Mouse (Mus musculus): ENCODE results near the gene Msh5. TPM values are rescaled to one million over a fixed set of nuclear protein-coding genes. Genes with fewer than 3 reads are reported as not detected.

Msh5 gene
- total RNA-seq (2017) = 3.8 and 4.2 TPM in 2 replicates

DNA sequence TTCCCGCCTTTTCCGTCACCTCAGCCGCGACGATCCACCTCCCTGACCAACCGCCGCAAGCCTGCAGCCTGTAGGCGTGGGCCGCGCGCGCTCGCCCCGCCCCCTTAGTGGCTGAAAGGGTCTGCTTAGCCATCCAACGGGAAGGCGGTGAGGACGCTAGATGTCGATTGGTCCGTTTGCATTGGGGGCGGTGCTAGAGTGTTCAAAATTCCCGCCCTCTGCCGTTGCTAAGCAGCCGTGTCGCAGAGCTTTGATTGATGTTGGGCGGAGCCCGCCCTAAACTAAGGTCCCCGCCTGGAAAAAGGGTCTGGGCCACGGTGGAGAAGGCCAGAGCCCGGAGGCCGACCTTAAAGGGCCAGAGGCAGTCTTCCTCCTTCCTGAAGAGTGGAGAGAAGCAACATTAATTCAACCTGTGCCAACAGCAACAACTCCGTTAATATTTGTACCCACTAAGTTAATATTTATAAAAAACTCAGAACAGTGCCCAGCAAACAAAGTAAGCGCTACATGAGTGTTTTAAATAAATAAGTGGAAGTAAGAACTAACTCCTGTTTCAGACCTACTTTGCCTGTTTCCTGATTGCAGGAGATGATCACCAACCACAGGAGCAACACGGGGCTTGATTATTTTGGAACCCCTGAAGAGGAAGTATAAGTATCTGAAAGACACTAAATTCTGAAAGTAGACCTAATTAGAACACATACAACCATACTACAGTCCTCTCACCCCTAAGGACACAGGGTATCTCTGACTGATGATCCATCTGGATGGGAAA lies at the start of gene Msh5:
Gene Msh5 (minus strand): TSS at position 65 of the 775 bp plus-strand sequence.
- peak; percentile 71 for ATAC-seq (replicated peaks; ENCODE audit: low read depth, poor library complexity, severe bottlenecking)

DNA sequence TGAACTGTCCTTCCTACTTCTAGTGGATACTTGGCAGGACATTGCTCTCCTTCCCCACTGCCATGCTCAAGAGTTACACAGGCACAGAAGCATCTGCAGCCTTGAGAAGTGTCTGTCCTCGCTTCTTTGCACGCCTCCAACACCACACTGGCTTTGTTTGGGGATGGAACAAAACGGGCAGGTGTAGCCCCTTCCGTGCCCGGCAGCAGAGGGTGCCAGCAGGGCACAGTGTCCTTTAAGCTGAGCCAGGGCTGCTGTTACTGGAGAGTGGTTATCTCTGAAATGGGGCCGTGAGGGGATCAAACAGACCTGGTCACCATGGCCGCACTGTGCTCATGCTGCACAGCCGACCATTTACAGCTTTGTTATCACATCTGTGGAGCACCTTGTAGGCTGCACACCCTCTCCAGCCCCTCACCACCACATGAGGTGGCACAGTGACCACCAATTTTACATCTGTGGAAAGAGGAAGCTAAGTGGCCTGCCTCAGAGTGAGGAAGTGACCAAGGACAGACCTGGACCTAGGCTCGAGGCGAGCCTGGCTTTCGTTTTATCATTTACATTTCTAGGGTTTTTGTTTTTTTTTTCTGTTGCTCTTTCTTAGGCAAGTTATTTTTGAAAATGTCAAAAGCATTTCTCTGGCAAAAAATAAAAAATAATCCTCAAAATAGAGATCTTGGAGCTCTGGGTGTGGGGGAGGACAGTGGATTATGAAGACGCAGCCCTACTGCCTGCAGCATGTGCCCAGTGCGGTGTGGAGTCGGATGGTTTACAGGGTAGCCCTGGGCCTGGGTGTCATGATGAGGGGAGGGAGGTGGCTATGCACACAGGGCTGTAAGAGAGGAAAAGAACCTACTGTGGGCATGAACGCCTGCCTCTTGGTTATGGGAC lies 48.2 kb upstream of the Msh5 start:
- no peak for ATAC-seq (replicated peaks; ENCODE audit: low read depth, poor library complexity, severe bottlenecking)

DNA sequence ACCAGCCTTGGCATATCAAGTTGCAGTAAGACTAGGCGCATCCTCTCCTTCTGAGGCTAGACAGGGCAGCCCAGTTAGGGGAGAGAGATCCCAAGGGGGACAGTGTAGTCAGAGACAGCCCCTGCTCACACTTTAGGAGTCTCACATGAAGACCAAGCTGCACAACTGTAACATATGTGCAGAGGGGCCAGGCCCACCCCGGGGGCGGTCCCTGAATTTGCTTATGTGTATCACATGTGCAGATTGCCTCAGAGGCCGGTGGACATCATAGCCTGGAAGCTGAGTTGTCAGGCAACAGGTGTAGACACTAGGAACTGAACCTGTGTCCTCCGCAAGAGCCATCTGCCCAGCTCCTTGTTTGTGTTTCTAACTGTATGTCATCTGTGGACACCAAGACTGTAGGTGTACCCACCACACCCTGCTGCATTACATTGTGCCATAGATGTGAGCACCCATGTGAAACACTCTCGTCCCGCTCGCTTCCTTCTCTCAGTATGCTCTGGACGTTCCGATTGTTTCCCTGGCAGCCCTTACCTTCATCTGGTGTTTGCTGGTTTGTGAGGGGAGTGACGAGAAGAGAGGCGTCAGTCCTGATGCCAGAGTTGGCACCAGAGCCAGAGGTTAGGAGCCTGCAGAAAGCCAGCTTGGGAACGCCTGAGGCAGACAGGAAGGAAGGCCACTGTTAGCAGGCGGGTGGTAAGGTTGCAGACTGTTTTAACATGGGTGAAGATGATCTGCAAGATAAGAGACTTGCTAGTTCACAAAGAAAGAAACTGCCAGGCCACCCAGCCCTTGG lies 46.1 kb upstream of the Msh5 start:
- ATAC-seq (replicated peaks; ENCODE audit: low read depth, poor library complexity, severe bottlenecking) = no peak

DNA sequence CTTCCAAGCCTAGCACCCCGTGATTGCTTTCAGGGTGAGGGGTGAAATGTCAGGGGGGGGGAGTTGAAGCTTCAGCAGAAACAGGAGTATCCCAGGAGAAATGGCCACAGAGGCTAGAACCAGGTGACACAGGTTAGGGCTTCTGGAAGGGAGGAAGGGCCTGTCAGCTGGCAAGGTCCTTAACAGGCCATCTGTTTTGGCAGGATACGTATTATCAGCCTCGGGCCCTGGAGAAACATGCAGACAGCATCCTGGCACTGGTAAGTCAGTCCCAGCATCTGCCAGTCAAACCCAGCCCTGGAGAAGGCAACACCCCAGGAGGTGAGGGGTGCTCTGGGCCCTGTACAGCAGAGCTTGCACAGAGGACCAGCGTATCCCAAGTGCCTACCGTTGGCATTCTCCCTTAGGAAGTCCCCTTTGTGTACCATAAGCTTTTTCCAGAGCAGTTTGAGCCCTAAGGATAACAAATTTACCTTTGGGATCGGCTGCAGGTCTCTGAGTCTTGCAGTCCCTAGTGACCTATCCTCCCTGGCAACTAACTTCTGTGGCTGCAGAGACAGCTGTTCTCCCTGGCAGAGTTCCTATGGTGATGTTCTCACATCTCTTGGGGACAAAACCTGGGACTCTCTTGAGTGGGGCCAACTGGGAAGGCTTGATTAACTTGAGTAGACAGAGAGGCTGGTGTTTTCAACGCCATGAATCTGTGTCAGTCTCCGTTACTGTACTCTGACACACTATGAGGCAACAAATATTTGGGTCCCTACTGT lies 43.8 kb upstream of the Msh5 start:
- peak; percentile 16; the same call in 1 of the 2 replicates for ATAC-seq (replicated peaks; ENCODE audit: low read depth, poor library complexity, severe bottlenecking)

DNA sequence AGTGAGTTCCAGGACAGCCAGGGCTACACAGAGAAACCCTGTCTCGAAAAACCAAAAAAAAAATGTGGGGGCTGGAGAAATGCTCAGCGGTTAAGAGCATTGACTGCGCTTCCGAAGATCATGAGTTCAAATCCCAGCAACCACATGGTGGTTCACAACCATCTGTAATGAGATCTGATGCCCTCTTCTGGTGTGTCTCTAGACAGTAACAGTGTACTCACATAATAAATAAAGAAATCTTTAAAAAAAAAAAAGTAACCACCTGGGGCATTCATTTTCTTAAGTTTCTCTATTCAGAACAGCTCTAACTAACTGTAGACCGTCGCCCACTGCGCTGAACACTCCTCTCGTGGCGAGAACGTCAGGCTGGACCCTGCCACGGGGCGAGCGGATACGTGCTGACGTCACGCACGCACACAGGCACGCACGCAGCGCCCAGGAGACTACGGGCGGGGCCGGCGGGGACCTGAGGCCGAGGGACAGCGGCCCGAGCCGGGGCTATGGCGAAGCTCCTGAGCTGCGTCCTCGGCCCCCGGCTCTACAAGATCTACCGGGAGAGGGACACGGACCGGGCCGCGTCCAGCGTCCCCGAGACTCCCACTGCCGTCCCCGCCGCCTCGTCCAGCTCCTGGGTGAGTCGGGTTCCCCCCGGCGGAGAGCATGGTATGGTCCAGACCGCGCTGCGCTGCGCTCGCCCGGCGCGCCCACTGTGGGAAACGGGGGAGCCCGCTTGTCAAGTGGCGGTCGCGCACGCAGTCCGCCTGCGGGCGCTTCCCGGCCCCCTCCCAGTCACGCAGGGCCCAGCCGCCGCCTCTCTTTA lies 42.5 kb upstream of the Msh5 start, which contains the start of gene Abhd16a:
Gene Abhd16a (plus strand): TSS at position 439 of the 820 bp plus-strand sequence.
- ATAC-seq (replicated peaks; ENCODE audit: low read depth, poor library complexity, severe bottlenecking) = peak; percentile 94

DNA sequence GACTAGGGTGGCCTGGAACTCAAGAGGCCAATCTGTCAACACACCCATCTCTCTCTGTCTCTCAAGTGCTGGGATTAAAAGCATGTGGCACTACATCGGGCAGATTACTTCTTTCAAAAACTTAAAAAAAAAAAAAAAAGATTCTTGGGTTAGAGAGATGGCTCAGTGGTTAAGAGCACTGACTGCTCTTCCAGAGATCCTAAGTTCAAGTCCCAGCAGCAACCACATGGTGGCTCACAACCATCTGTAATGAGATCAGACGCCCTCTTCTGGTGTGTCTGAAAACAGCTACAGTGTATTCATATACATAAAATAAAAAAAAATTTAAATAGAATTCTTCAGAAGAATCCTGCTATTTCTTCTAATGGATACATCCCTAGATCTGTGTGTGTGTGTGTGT lies 41.6 kb upstream of the Msh5 start:
- ATAC-seq (replicated peaks; ENCODE audit: low read depth, poor library complexity, severe bottlenecking) = no peak

DNA sequence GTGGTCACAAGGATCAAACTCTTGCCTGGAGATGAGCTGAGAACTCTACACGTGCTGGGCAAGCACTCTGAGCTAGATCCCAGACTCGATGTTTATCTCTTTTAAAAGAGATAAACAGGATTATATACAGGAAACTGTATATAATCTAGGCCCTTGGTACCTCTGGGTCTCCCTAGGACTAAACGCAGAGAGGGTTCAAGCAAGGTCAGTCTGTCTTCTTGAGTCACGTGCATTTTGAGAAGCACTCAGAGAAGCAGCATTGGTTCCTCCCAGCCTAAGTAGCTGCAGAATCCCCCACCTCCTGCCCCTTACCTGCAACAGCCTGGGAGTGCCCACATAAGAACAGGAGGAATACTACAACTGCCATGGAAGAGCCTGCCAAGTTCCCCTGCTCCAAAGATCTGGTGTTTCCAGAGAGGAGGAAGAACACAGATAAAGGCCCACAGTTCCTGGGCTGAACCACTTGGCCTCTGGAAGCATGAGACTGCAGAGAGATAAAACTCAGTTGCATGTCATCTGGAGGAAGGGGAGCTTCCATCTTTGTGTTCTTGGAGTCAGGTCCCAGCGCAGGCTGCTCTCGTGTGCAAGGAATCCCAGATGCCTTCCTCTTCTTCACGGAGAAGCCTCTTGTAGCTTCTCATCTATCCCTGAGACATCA lies 38.8 kb upstream of the Msh5 start, which contains the start of gene Ly6g6f:
Gene Ly6g6f (minus strand): TSS at position 403 of the 658 bp plus-strand sequence.
- ATAC-seq (replicated peaks; ENCODE audit: low read depth, poor library complexity, severe bottlenecking) = no peak

DNA sequence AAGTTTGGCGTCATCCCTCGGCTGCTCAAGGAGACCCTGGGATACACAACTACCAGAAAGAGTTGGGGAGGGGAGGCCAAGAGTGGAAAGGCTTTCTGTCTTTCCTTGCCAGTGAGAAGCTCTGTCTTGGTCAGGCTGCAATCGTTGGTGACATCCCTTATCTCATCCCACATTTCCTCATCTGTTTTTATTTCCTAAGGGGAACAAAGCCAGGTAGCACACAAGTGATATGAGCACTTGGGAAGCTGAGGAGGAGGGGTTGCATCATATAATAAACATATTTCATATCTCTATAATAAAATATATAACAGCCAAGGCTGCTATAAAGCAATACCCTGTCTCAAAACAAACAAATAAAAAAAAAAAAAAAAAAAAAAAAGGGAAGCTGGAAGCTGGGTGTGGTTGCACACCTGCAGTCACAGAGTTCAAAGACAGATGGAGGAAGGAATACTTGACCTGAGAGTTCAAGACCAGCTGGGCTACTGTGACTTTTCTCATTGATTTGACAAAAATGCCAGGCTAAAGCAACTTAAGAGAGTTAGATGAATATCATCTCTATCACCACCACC lies 37.5 kb upstream of the Msh5 start:
- ATAC-seq (replicated peaks; ENCODE audit: low read depth, poor library complexity, severe bottlenecking) = no peak

DNA sequence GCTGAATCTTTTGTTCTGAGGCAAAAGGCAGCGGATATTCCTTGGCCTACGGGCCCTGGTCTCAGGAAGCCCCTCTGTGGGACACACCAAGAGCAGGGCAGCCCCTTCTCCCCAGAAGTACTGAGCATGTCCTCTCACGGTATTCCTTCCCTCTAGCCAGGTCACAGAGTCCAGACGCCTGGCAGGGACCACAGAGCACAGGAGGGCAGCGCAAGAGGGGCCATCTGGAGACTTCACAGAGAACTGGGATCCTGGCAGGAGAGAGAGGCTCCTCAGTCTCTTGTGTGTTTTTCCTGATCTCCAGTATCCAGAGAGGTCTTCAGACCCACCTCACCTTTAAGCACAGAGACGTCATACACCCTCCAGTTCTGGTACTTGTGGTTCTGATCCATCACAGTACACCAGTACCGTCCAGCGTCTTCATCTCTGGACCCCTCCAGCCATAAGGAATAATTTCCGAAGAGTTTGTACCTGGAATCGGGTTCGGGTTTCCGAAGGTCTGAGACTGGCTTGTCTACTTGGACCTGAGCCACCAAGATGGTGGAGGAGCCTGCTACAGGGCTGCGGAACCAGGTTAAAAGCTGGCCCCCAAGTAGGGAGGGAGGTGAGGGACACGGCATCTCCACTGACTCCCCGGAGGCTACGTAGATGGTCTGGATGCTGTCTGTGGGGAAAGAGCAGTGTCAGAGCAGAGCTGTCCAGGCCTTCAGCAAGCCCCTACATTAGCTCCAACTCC lies 36.5 kb upstream of the Msh5 start:
- ATAC-seq (replicated peaks; ENCODE audit: low read depth, poor library complexity, severe bottlenecking) = no peak

DNA sequence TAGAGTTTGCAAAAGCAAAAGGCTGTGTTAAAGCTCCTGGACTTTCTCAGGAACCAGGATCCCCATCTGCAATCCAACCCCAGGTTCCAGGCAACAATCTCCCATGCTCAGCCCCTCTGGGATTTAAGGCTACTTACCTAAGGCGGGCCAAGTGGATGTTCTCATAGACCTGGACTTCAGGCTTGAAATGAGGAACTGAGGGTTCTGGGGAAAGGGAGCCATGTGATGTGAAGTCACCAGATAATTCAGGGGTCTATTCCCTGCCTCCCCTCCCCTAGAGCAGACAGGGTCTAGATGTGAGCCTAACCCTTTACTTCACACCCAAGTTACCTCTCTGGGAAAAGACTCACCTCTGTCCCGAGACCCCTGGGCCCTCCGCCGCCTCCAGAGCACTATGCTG lies 34.2 kb upstream of the Msh5 start:
- ATAC-seq (replicated peaks; ENCODE audit: low read depth, poor library complexity, severe bottlenecking) = no peak

DNA sequence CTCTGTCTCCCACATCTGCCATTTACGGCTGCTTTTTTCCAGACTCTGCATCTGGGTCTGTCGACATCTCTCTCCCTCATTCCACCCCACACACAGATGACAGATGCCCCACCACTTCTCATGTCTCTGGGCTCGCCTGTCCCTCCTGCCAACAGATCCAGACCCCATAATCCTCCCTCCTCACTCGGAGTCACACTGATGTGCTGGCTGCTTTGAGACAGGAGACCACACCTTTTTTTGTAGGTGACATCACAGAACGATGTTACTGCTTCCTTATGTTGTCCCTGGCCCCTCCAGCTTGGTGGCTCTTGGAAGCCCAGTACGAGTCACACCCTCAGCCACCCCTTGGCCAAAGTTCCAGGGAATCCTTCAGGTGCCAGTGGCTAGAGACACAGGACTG lies 33.7 kb upstream of the Msh5 start:
- ATAC-seq (replicated peaks; ENCODE audit: low read depth, poor library complexity, severe bottlenecking) = peak; percentile 9; the same call in 1 of the 2 replicates

DNA sequence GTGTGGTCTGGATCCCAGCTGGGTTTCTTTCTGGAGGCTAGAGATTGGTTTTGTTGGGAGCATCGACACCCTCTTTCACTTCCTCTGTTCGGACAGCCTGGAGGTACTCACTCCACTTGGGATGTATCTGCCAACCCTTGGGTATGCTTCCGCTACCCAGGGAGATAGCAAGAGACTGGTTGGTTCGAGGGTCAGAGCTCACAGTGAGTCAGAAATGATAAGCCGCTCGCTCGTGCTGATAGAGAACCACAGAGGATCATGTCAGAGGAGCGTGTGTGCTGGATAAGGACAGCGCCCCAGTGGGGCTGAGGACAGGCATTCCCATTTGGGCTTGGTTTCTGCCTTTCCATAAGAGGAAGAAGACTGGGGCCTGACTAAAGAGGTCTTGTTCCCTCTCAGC lies 33.2 kb upstream of the Msh5 start:
- peak; percentile 80 for ATAC-seq (replicated peaks; ENCODE audit: low read depth, poor library complexity, severe bottlenecking)

DNA sequence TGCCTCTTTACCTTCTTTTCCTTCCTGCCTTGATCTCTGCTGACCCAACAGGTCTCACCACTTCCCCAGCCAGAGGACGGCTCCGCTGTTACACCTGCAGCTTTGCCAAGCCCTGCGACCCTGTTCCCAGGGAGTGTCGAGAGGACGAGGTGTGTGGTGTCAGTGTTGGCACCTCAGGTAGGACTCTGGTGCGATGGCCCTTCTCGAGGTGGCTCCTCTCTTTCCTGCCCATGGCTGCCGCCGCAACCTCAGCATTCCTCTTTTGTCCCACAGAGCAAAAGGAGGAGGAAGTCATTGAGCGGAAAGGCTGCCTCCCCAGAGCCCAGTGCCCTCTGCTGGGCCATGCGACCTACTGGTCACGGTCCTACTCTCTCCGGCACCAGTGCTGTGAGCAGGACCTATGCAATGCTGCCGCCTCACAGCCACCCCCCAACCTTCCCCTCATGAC lies 31.3 kb upstream of the Msh5 start, which contains the start of gene Ly6g6d:
Gene Ly6g6d (minus strand): TSS at position 280 of the 448 bp plus-strand sequence.
- peak; percentile 16; the same call in 1 of the 2 replicates for ATAC-seq (replicated peaks; ENCODE audit: low read depth, poor library complexity, severe bottlenecking)

DNA sequence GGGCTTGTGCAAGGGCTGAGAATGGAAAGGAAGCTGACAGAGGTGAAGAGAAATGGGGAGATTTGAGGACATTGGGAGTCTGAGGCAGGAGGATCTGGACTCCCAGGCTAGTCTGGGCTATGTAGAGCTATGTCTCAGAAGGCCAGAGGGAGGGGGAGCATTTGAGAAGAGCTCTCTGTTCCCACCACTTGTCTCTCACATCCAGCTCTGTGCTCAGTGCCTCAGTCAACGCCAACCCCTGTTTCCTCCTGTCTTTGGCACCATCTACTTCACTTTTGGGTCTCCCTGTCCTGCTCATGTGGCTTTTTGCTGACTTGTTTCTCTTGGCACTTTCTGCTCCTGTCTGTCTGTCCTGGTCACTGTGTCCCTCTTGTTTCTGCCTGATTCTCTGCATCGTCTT lies 30.7 kb upstream of the Msh5 start:
- no peak for ATAC-seq (replicated peaks; ENCODE audit: low read depth, poor library complexity, severe bottlenecking)

DNA sequence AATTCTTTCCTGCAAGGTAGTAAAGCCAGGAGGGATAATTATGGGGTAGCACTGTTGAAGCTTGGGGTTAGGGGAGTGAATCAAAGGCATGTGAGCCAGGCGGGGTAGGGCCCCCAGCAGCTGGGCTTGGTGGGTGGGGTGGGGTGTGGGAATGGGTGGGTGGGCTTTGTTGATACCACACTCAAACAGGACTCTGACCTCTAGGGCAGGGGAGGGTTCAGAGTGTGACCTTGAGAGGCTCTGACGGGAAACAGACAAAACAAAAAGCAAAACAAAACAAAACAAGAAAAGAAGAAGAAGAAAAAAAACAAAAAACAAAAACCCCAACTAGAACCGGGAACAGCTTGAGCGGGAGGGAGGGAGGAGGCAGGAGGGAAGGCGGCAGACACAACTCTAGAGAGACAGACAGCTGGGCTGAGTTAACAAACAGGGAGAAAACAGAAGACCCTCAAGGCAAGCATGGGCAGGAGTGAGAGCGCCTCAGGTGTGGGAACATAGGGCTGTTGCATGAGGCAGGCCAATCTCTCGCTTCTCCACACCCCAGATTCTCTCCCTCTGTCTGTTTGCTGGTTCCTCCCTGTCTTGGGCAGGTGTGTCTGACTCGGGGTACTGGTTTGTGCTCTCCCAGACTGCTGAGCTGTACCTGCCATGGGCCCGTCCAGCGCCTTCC lies 30.1 kb upstream of the Msh5 start, which contains the start of gene Ly6g6e:
Gene Ly6g6e (plus strand): TSS at position 396 of the 670 bp plus-strand sequence.
- ATAC-seq (replicated peaks; ENCODE audit: low read depth, poor library complexity, severe bottlenecking) = no peak

DNA sequence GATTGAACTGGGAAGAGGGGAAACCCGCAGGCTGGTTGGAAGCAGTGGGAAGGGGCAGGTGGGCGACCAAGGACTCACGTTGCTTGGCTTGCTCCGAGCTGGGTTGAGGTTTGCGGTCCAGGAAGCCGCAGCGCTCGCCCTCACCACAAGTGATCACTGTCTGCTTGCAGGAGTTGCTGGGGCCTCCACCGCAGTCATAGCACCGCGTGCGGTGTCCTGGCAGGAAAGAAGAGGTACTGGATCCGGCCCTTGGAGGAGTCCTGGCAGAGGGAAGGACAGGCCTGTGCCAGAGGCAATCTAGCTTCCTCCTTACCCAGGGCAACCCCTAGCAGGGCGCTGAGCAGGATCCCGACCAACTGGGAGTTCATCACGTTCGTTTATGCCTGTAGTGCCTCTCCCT lies 27.6 kb upstream of the Msh5 start:
- ATAC-seq (replicated peaks; ENCODE audit: low read depth, poor library complexity, severe bottlenecking) = peak; percentile 65
